Mouse (Mus musculus) CH12.LX (cell line): ENCODE measurements at regions not wholly inside any gene's neighbourhood (a gene's known extent, or its start where the extent isn't known, plus 50 kb on each side); places are given as distances from the start of the nearest gene placed in this dataset.

Experiments used
- DNase-seq: peaks from one replicate; pipeline ENCODE4 v3.0.0-alpha.2; 2013; ENCODE audit errors: extremely low read depth
- H3K27ac ChIP-seq: 2 replicates; pipeline ENCODE4 v1.5.1; 2012; ENCODE audit warnings: low read depth, mild to moderate bottlenecking, control low read depth, moderate library complexity; ENCODE audit not compliant: insufficient read depth
- H3K27me3 ChIP-seq: replicated peaks from 2 replicates; pipeline ENCODE3; 2012; ENCODE audit warnings: inconsistent platforms
- H3K36me3 ChIP-seq, 2 experiments: replicated peaks in 1 of 2; 2 replicates each; pipeline versions ENCODE3 to v1.6.1; 2012; ENCODE audit warnings: inconsistent platforms in 1 of 2, low read length in 1 of 2, mild to moderate bottlenecking in 1 of 2, mixed read lengths in 1 of 2, moderate library complexity in 1 of 2; ENCODE audit not compliant: control insufficient read depth in 1 of 2, insufficient read depth in 1 of 2
- H3K4me1 ChIP-seq, 2 experiments: 2 replicates each; pipeline ENCODE4 v1.6.1; 2012; ENCODE audit warnings: inconsistent platforms in 1 of 2, moderate library complexity in 1 of 2; ENCODE audit not compliant: insufficient read depth in 2 of 2, control insufficient read depth in 1 of 2
- H3K4me2 ChIP-seq: 2 replicates; pipeline ENCODE4 v1.6.1; 2012; ENCODE audit warnings: low read depth, mild to moderate bottlenecking, control low read depth; ENCODE audit not compliant: poor library complexity, insufficient read depth, severe bottlenecking
- H3K4me3 ChIP-seq, 3 experiments: fragments of 150-350 bp in 1 of 3; sonication (generic) in 1 of 3; replicated peaks in 1 of 3; 2 replicates each; pipeline versions ENCODE3 to v1.5.1; 2011 to 2012; ENCODE audit warnings: low read depth in 2 of 3, low read length in 2 of 3, mild to moderate bottlenecking in 2 of 3, moderate library complexity in 2 of 3, control low read depth in 1 of 3, improper control_type of control experiment in 1 of 3, inconsistent platforms in 1 of 3, mixed read lengths in 1 of 3; ENCODE audit not compliant: poor library complexity in 1 of 3
- H3K79me2 ChIP-seq: replicated peaks from 2 replicates; pipeline ENCODE4 v1.6.1; 2012; ENCODE audit warnings: mild to moderate bottlenecking, moderate library complexity; ENCODE audit not compliant: control insufficient read depth, poor library complexity, insufficient read depth, severe bottlenecking; ENCODE audit errors: extremely low read depth
- H3K9ac ChIP-seq: 2 replicates; pipeline ENCODE4 v1.6.1; 2012; ENCODE audit warnings: low read depth, mild to moderate bottlenecking, control low read depth, moderate library complexity; ENCODE audit not compliant: insufficient read depth
- H3K9me3 ChIP-seq: replicated peaks from 2 replicates; pipeline ENCODE3; 2012; ENCODE audit warnings: low read length, inconsistent platforms, mixed read lengths
- BHLHE40 ChIP-seq: IDR thresholded peaks from 2 replicates; pipeline ENCODE4 v1.6.1; 2011; ENCODE audit warnings: mild to moderate bottlenecking, low read depth, low read length, improper control_type of control experiment
- CHD1 ChIP-seq: IDR thresholded peaks from 2 replicates; pipeline ENCODE4 v1.6.1; 2012; ENCODE audit warnings: low read depth, low read length, improper control_type of control experiment, inconsistent platforms
- CHD2 ChIP-seq: IDR thresholded peaks from 2 replicates; pipeline ENCODE4 v1.6.1; 2011; ENCODE audit warnings: low read length, improper control_type of control experiment
- E2F4 ChIP-seq: IDR thresholded peaks from 2 replicates; pipeline ENCODE4 v1.6.1; 2011; ENCODE audit warnings: low read depth, low read length, improper control_type of control experiment; ENCODE audit not compliant: insufficient replicate concordance
- HCFC1 ChIP-seq: IDR thresholded peaks from 2 replicates; pipeline ENCODE4 v1.6.1; 2012; ENCODE audit warnings: low read depth, mild to moderate bottlenecking, inconsistent platforms, low read length, improper control_type of control experiment
- JUND ChIP-seq: conservative IDR thresholded peaks from 2 replicates; pipeline ENCODE4 v1.6.1; 2011; ENCODE audit warnings: low read depth, low read length, improper control_type of control experiment
- KAT2A ChIP-seq: IDR thresholded peaks from 2 replicates; pipeline ENCODE4 v1.6.1; 2012; ENCODE audit warnings: low read length, improper control_type of control experiment, inconsistent platforms; ENCODE audit not compliant: insufficient replicate concordance
- MAZ ChIP-seq: IDR thresholded peaks from 2 replicates; pipeline ENCODE4 v1.6.1; 2012; ENCODE audit warnings: low read depth, mild to moderate bottlenecking, inconsistent platforms, low read length, improper control_type of control experiment, moderate library complexity
- MYC ChIP-seq: IDR thresholded peaks from 2 replicates; pipeline ENCODE4 v1.6.1; 2011; ENCODE audit warnings: low read depth, mild to moderate bottlenecking, improper control_type of control experiment, low read length
- NRF1 ChIP-seq: IDR thresholded peaks from 2 replicates; pipeline ENCODE4 v1.6.1; 2014; ENCODE audit warnings: low read depth, mild to moderate bottlenecking, inconsistent platforms, low read length, improper control_type of control experiment, moderate library complexity
- PAX5 ChIP-seq: IDR thresholded peaks from 2 replicates; pipeline ENCODE4 v1.6.1; 2012; ENCODE audit warnings: low read length, inconsistent platforms, mixed read lengths
- POLR2A ChIP-seq: IDR thresholded peaks from 2 replicates; pipeline ENCODE4 v1.6.1; 2011; ENCODE audit warnings: low read depth, mild to moderate bottlenecking, improper control_type of control experiment, low read length
- RAD21 ChIP-seq: IDR thresholded peaks from 2 replicates; pipeline ENCODE4 v1.6.1; 2011; ENCODE audit warnings: low read depth, mild to moderate bottlenecking, low read length, improper control_type of control experiment, moderate library complexity
- SIN3A ChIP-seq: IDR thresholded peaks from 2 replicates; pipeline ENCODE4 v1.6.1; 2012; ENCODE audit warnings: low read length, improper control_type of control experiment, inconsistent platforms
- SMC3 ChIP-seq: IDR thresholded peaks from 2 replicates; pipeline ENCODE4 v1.6.1; 2011; ENCODE audit warnings: low read depth, low read length, improper control_type of control experiment
- TBP ChIP-seq: conservative IDR thresholded peaks from 2 replicates; pipeline ENCODE4 v1.6.1; 2011; ENCODE audit warnings: low read depth, low read length, improper control_type of control experiment
- TCF12 ChIP-seq: IDR thresholded peaks from 2 replicates; pipeline ENCODE4 v1.6.1; 2014; ENCODE audit warnings: low read depth, mild to moderate bottlenecking, inconsistent platforms, low read length, improper control_type of control experiment
- UBTF ChIP-seq: IDR thresholded peaks from 2 replicates; pipeline ENCODE4 v1.6.1; 2012; ENCODE audit warnings: low read depth, mild to moderate bottlenecking, inconsistent platforms, low read length, improper control_type of control experiment, moderate library complexity
- USF1 ChIP-seq: IDR thresholded peaks from 2 replicates; pipeline ENCODE4 v1.6.1; 2014; ENCODE audit warnings: low read depth, mild to moderate bottlenecking, inconsistent platforms, low read length, improper control_type of control experiment
- USF2 ChIP-seq: conservative IDR thresholded peaks from 2 replicates; pipeline ENCODE4 v1.6.1; 2011; ENCODE audit warnings: low read depth, low read length, improper control_type of control experiment
- ZC3H11A ChIP-seq: IDR thresholded peaks from 2 replicates; pipeline ENCODE4 v1.6.1; 2012; ENCODE audit warnings: low read depth, mild to moderate bottlenecking, inconsistent platforms, low read length, improper control_type of control experiment
- ZKSCAN1 ChIP-seq: IDR thresholded peaks from 2 replicates; pipeline ENCODE4 v1.6.1; 2012; ENCODE audit warnings: low read depth, inconsistent platforms, low read length, improper control_type of control experiment, borderline replicate concordance
- ZMIZ1 ChIP-seq: IDR thresholded peaks from 2 replicates; pipeline ENCODE4 v1.6.1; 2012; ENCODE audit warnings: low read depth, mild to moderate bottlenecking, inconsistent platforms, low read length, improper control_type of control experiment
- dilution Hi-C: fragments of 300-500 bp; cut with MboI; formaldehyde crosslinking; loops from 2 replicates; pipeline ENCODE4 v1.14.3; 2020; ENCODE audit warnings: low sequenced_read_pairs; ENCODE audit not compliant: extremely low pct_unique_long_range_greater_than_20kb, extremely low pct_ligation_motif_present
- in situ Hi-C: fragments of 300-500 bp; cut with MboI; formaldehyde crosslinking; loops from 3 replicates; pipeline ENCODE4 v1.14.3; 2019; ENCODE audit warnings: low sequenced_read_pairs, low pct_ligation_motif_present, low pct_unique_long_range_greater_than_20kb, mixed read lengths

DNA sequence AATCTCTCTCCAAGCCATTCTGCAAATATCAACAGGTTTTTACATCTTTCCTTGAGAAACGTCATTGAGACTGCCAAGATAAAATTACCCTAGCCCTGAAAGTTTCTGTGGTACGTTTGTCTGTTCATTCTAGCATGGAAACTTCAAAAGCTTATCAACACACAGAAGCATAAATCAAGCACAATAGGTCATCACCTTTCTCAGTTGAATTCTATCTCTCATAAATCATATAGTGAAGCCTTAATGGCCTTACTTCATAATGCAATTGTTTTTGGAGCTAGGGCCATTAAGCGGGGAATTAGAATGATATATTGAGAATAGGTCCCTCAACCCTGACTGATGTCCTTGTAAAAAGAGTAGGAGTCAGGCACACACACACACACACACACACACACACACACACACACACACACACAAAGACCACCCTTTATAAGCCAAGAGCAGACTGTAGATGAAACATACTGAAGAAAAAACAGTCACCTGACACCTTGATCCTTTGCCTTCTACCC lies 166.5 kb upstream of the Cenpe start:
- DNase-seq: no peak
- Histone ChIP-seq H3K27ac (no peak overlapping the region), H3K9ac (no peak overlapping the region), H3K36me3 (no peaks in the 10 kb centered on the region), H3K4me2 (no peak overlapping the region), H3K27me3 (no peaks in the 10 kb centered on the region), H3K4me3 (no peak overlapping the region), H3K9me3 (no peaks in the 10 kb centered on the region), H3K79me2 (no peaks in the 10 kb centered on the region), H3K4me1 (no peaks in the 10 kb centered on the region)
- TF ChIP-seq RAD21 (no peak), UBTF (no peak), KAT2A (no peak), ZC3H11A (no peak), ZKSCAN1 (no peak), E2F4 (no peak), MYC (no peak), USF2 (no peak), SMC3 (no peak), JUND (no peak), BHLHE40 (no peak), USF1 (no peak), SIN3A (no peak), TCF12 (no peak), POLR2A (no peak), CHD2 (no peak), CHD1 (no peak), NRF1 (no peak), HCFC1 (no peak)
- dilution Hi-C loops (no loop called here), in situ Hi-C loops (no loop called here)

GRCm38 (mm10) chr3:135091487-135091886 lies 120.8 kb upstream of the Cenpe start:
- dilution Hi-C loops (no loop called here), in situ Hi-C loops (no loop called here)
- no peak overlapping the region for H3K4me3 ChIP-seq
- no peaks in the 10 kb centered on the region for H3K4me1 ChIP-seq
- H3K9ac ChIP-seq: no peak overlapping the region
- TF ChIP-seq SMC3 (no peak), PAX5 (no peak), TCF12 (no peak), ZMIZ1 (no peak), NRF1 (no peak), MAZ (no peak), UBTF (no peak), TBP (no peak), JUND (no peak), KAT2A (no peak), SIN3A (no peak)
- TF ChIP-seq, all 38 proteins: peak for 0
- no peaks in the 10 kb centered on the region for H3K36me3 ChIP-seq
- no peak for DNase-seq
- H3K4me2 ChIP-seq: no peak overlapping the region
- no peaks in the 10 kb centered on the region for H3K79me2 ChIP-seq
- peaks cover 7% of the 10 kb centered on the region for H3K9me3 ChIP-seq
- no peak overlapping the region for H3K27ac ChIP-seq
- no peaks in the 10 kb centered on the region for H3K27me3 ChIP-seq
